Mouse (Mus musculus) bone marrow macrophage, adult 2 months (primary cell): ENCODE results near the gene Ptcd3. TPM values are rescaled to one million over a fixed set of nuclear protein-coding genes. Genes with fewer than 3 reads are reported as not detected.
"Not testable (repeated sequence)": the region's sequence is repeated elsewhere in the genome, so short reads cannot be mapped to it uniquely, and the experiment has no call there.

Experiments used
- H3K27ac ChIP-seq: 2 replicates; pipeline ENCODE4 v1.5.1; 2012; ENCODE audit warnings: low read depth, low read length; ENCODE audit not compliant: insufficient read depth
- H3K4me1 ChIP-seq: 2 replicates; pipeline ENCODE4 v1.6.1; 2012; ENCODE audit warnings: low read length; ENCODE audit not compliant: control insufficient read depth, insufficient read depth
- H3K4me3 ChIP-seq: 2 replicates; pipeline ENCODE4 v1.5.1; 2012; ENCODE audit warnings: mild to moderate bottlenecking, low read length, moderate library complexity; ENCODE audit not compliant: insufficient read depth
- CTCF ChIP-seq: IDR thresholded peaks from 2 replicates; pipeline ENCODE4 v1.5.1; 2012; ENCODE audit warnings: low read depth, mild to moderate bottlenecking, low read length, moderate library complexity
- POLR2A ChIP-seq: IDR thresholded peaks from 2 replicates; pipeline ENCODE4 v1.6.1; 2012; ENCODE audit warnings: mild to moderate bottlenecking, low read depth, low read length, borderline replicate concordance
- polyA plus RNA-seq: library from polyadenylated mRNA; stranded (reverse); fragments of >200 nt; gene quantifications from 2 replicates; pipeline ENCODE4 v1.2.4, GENCODE M21; 2012; ENCODE audit not compliant: missing spikeins, insufficient read depth, insufficient read length

The Ptcd3 gene
- polyA plus RNA-seq, 1 experiment: 29.0 TPM

GRCm38 (mm10) chr6:71930830-71931437, 22.4 kb upstream of the Ptcd3 start:
- Histone ChIP-seq H3K4me1 (peaks cover 23% of the 10 kb centered on the region), H3K27ac (peak overlapping the region; percentile 78), H3K4me3 (no peak overlapping the region)
- TF ChIP-seq CTCF: no peak
- TF ChIP-seq POLR2A: no peak

GRCm38 (mm10) chr6:71930053-71930452, 21.5 kb upstream of the Ptcd3 start:
- no peak for TF ChIP-seq POLR2A
- no peak for TF ChIP-seq CTCF
- peak overlapping the region; percentile 78 for H3K27ac ChIP-seq
- peaks cover 23% of the 10 kb centered on the region for H3K4me1 ChIP-seq
- no peak overlapping the region for H3K4me3 ChIP-seq

GRCm38 (mm10) chr6:71927911-71928310, 19.4 kb upstream of the Ptcd3 start:
- TF ChIP-seq POLR2A: no peak
- TF ChIP-seq CTCF: no peak
- H3K27ac ChIP-seq: no peak overlapping the region

GRCm38 (mm10) chr6:71925233-71925632, 16.7 kb upstream of the Ptcd3 start:
- H3K4me3 ChIP-seq, H3K4me1 ChIP-seq, H3K27ac ChIP-seq: not testable (repeated sequence)

More at GRCm38 (mm10) chr6:71927911-71928310, 19.4 kb upstream of the Ptcd3 start:
- Histone ChIP-seq H3K4me1 (peaks cover 23% of the 10 kb centered on the region), H3K4me3 (no peak overlapping the region)

- Histone ChIP-seq H3K4me3 (no peak overlapping the region), H3K4me1 (no peaks in the 10 kb centered on the region), H3K27ac (no peak overlapping the region)
- no peak for TF ChIP-seq CTCF
- no peak for TF ChIP-seq POLR2A
Observed at GRCm38 (mm10) chr6:71920752-71921151, 12.2 kb upstream of the Ptcd3 start.

GRCm38 (mm10) chr6:71911686-71912450, 3.3 kb upstream of the Ptcd3 start:
- H3K27ac ChIP-seq: no peak overlapping the region
- no peak for TF ChIP-seq POLR2A
- no peak for TF ChIP-seq CTCF

GRCm38 (mm10) chr6:71909840-71910239, 1.3 kb upstream of the Ptcd3 start:
- TF ChIP-seq POLR2A (no peak), CTCF (no peak)
- Histone ChIP-seq H3K4me3 (peak overlapping the region; percentile 74), H3K4me1 (peaks cover 18% of the 10 kb centered on the region), H3K27ac (no peak overlapping the region)

More at GRCm38 (mm10) chr6:71911686-71912450, 3.3 kb upstream of the Ptcd3 start:
- Histone ChIP-seq H3K4me3 (no peak overlapping the region), H3K4me1 (peaks cover 18% of the 10 kb centered on the region)

GRCm38 (mm10) chr6:71909384-71909783, 834 bp upstream of the Ptcd3 start:
- TF ChIP-seq POLR2A (no peak), CTCF (no peak)
- Histone ChIP-seq H3K27ac (no peak overlapping the region), H3K4me1 (peaks cover 18% of the 10 kb centered on the region), H3K4me3 (peak overlapping the region; percentile 74)

GRCm38 (mm10) chr6:71907702-71908235, 781 bp downstream of the Ptcd3 start:
- Histone ChIP-seq H3K4me1 (peaks cover 18% of the 10 kb centered on the region), H3K4me3 (peak overlapping the region; percentile 74), H3K27ac (no peak overlapping the region)
- no peak for TF ChIP-seq CTCF
- no peak for TF ChIP-seq POLR2A

- no peak for TF ChIP-seq CTCF
- no peak for TF ChIP-seq POLR2A
- Histone ChIP-seq H3K4me1 (no peaks in the 10 kb centered on the region), H3K4me3 (no peak overlapping the region), H3K27ac (no peak overlapping the region)
Observed at GRCm38 (mm10) chr6:71893263-71893662, 15.3 kb downstream of the Ptcd3 start.
